Mouse (Mus musculus) megakaryocyte, embryonic 14.5 days (primary cell): ENCODE measurements around the gene Gm20388. TPM values are rescaled to one million over a fixed set of nuclear protein-coding genes. Genes with fewer than 3 reads are reported as not detected.

Source experiments
- H3K27me3 ChIP-seq: replicated peaks from 2 replicates; pipeline ENCODE3; 2012; ENCODE audit warnings: inconsistent platforms
- H3K36me3 ChIP-seq: replicated peaks from 2 replicates; pipeline ENCODE3; 2012; ENCODE audit warnings: low read length, inconsistent platforms, mixed read lengths
- H3K4me1 ChIP-seq: 2 replicates; pipeline ENCODE4 v1.6.1; 2012; ENCODE audit warnings: inconsistent platforms
- H3K4me3 ChIP-seq: replicated peaks from 2 replicates; pipeline ENCODE3; 2012; ENCODE audit warnings: moderate library complexity, mild to moderate bottlenecking, inconsistent platforms
- H3K9me3 ChIP-seq: 2 replicates; pipeline ENCODE4 v1.6.1; 2012; ENCODE audit warnings: inconsistent platforms
- FLI1 ChIP-seq: IDR thresholded peaks from 2 replicates; pipeline ENCODE4 v1.6.1; 2012; ENCODE audit warnings: low read length, inconsistent platforms, mixed read lengths
- GATA1 ChIP-seq: IDR thresholded peaks from 3 replicates; pipeline ENCODE4 v1.6.1; 2012; ENCODE audit warnings: mixed read lengths, low read length, inconsistent platforms, borderline replicate concordance
- polyA plus RNA-seq: library from polyadenylated mRNA; stranded (reverse); fragments of >175 nt; gene quantifications from 2 replicates; pipeline ENCODE4 v1.2.3, GENCODE M21; 2012; ENCODE audit warnings: low replicate concordance; ENCODE audit not compliant: insufficient read depth

The Gm20388 gene
- polyA plus RNA-seq, 1 experiment: 111 TPM

- H3K36me3 ChIP-seq: no peaks in the 10 kb centered on the region
- peaks cover 69% of the 10 kb centered on the region for H3K4me1 ChIP-seq
- no peak for TF ChIP-seq GATA1
- no peak for TF ChIP-seq FLI1
- H3K27me3 ChIP-seq: no peaks in the 10 kb centered on the region
- peak overlapping the region; percentile 91 for H3K4me3 ChIP-seq
- H3K9me3 ChIP-seq: no peaks in the 10 kb centered on the region
Observed at GRCm38 (mm10) chr8:122556030-122557009, 2645.7 kb downstream of the Gm20388 start.

- Histone ChIP-seq H3K36me3 (no peaks in the 10 kb centered on the region), H3K27me3 (no peaks in the 10 kb centered on the region), H3K4me3 (peak overlapping the region; percentile 91), H3K4me1 (peaks cover 65% of the 10 kb centered on the region), H3K9me3 (no peaks in the 10 kb centered on the region)
- TF ChIP-seq FLI1: no peak
Observed at GRCm38 (mm10) chr8:122557248-122558038, 2646.8 kb downstream of the Gm20388 start.

- TF ChIP-seq GATA1 (no peak), FLI1 (no peak)
- H3K4me1 ChIP-seq: peaks cover 62% of the 10 kb centered on the region
- no peaks in the 10 kb centered on the region for H3K9me3 ChIP-seq
- H3K36me3 ChIP-seq: no peaks in the 10 kb centered on the region
- no peaks in the 10 kb centered on the region for H3K27me3 ChIP-seq
- H3K4me3 ChIP-seq: peak overlapping the region; percentile 62
Observed at GRCm38 (mm10) chr8:122558671-122559349, 2648.2 kb downstream of the Gm20388 start.

GRCm38 (mm10) chr8:122561199-122561598, 2650.6 kb downstream of the Gm20388 start:
- no peaks in the 10 kb centered on the region for H3K9me3 ChIP-seq
- H3K4me3 ChIP-seq: peak overlapping the region; percentile 64
- no peaks in the 10 kb centered on the region for H3K27me3 ChIP-seq
- peaks cover 67% of the 10 kb centered on the region for H3K4me1 ChIP-seq
- no peaks in the 10 kb centered on the region for H3K36me3 ChIP-seq
- TF ChIP-seq GATA1 (no peak), FLI1 (no peak)

- peak overlapping the region; percentile 11 for H3K4me3 ChIP-seq
- H3K27me3 ChIP-seq: no peaks in the 10 kb centered on the region
- H3K36me3 ChIP-seq: peaks cover 6% of the 10 kb centered on the region
- peaks cover 60% of the 10 kb centered on the region for H3K4me1 ChIP-seq
- H3K9me3 ChIP-seq: no peaks in the 10 kb centered on the region
- TF ChIP-seq FLI1: no peak
- TF ChIP-seq GATA1: no peak
Observed at GRCm38 (mm10) chr8:122564363-122565352, 2654.0 kb downstream of the Gm20388 start.

- H3K27me3 ChIP-seq: no peaks in the 10 kb centered on the region
- no peaks in the 10 kb centered on the region for H3K9me3 ChIP-seq
- peaks cover 54% of the 10 kb centered on the region for H3K4me1 ChIP-seq
- H3K4me3 ChIP-seq: peak overlapping the region; percentile 97
- peaks cover 27% of the 10 kb centered on the region for H3K36me3 ChIP-seq
- TF ChIP-seq GATA1 (no peak), FLI1 (no peak)
Observed at GRCm38 (mm10) chr8:122566766-122567165, 2656.1 kb downstream of the Gm20388 start.

- Histone ChIP-seq H3K36me3 (peaks cover 35% of the 10 kb centered on the region), H3K4me3 (peak within 1 kb of the TSS; percentile 97), H3K27me3 (no peaks in the 10 kb centered on the region), H3K4me1 (peaks cover 62% of the 10 kb centered on the region), H3K9me3 (no peaks in the 10 kb centered on the region)
- TF ChIP-seq FLI1: peak; percentile 47; the same call in 1 of the 2 replicates
- no peak for TF ChIP-seq GATA1
Observed at GRCm38 (mm10) chr8:122567361-122568108, 2656.9 kb downstream of the Gm20388 start, which contains the start of gene Cdt1. TSS of gene Cdt1 (plus strand) at chr8:122568015.

- TF ChIP-seq FLI1: no peak; the same call in 1 of the 2 replicates
- TF ChIP-seq GATA1: no peak
- Histone ChIP-seq H3K36me3 (peaks cover 41% of the 10 kb centered on the region), H3K4me1 (peaks cover 64% of the 10 kb centered on the region)
Observed at GRCm38 (mm10) chr8:122568109-122568504, 2657.5 kb downstream of the Gm20388 start.

More at GRCm38 (mm10) chr8:122568109-122568504, 2657.5 kb downstream of the Gm20388 start:
- Histone ChIP-seq H3K9me3 (no peaks in the 10 kb centered on the region), H3K27me3 (no peaks in the 10 kb centered on the region), H3K4me3 (peak overlapping the region; percentile 97)
